Mouse (Mus musculus) heart, postnatal 0 days (tissue): ENCODE measurements around the gene Neurod1. TPM values are rescaled to one million over a fixed set of nuclear protein-coding genes. Genes with fewer than 3 reads are reported as not detected.
A peak's percentile ranks its signal among the peaks of the same experiment; 100 is the strongest.

Experiments used
- ATAC-seq: fragments of 200-750 bp; cut with Nextera tagmentation; 2 replicates; pipeline ENCODE4 v1.8.0; 2017; ENCODE audit warnings: low read depth, moderate number of reproducible peaks, moderate library complexity; ENCODE audit not compliant: insufficient read depth
- DNase-seq: peaks from one replicate; pipeline ENCODE4 v3.0.0-alpha.2; 2016; ENCODE audit warnings: low spot score
- H3K27ac ChIP-seq: fragments of 300-500 bp; sonication (generic); 2 replicates; pipeline ENCODE4 v1.5.1; 2014; ENCODE audit warnings: low read depth, mild to moderate bottlenecking
- H3K27me3 ChIP-seq: fragments of 300-500 bp; sonication (generic); 2 replicates; pipeline ENCODE4 v1.6.1; 2014; ENCODE audit warnings: low read length, mixed read lengths; ENCODE audit not compliant: control insufficient read depth, insufficient read depth
- H3K36me3 ChIP-seq: fragments of 300-500 bp; sonication (generic); replicated peaks from 2 replicates; pipeline ENCODE4 v1.6.1; 2014; ENCODE audit warnings: low read length, mixed read lengths; ENCODE audit not compliant: control insufficient read depth, insufficient read depth
- H3K4me1 ChIP-seq: fragments of 300-500 bp; sonication (generic); 2 replicates; pipeline ENCODE4 v1.6.1; 2014; ENCODE audit warnings: antibody characterized with exemption; ENCODE audit not compliant: control insufficient read depth, insufficient read depth
- H3K4me2 ChIP-seq: fragments of 300-500 bp; sonication (generic); 2 replicates; pipeline ENCODE4 v1.6.1; 2014; ENCODE audit warnings: low read depth, mild to moderate bottlenecking, low read length, moderate library complexity
- H3K4me3 ChIP-seq: fragments of 300-500 bp; sonication (generic); 2 replicates; pipeline ENCODE4 v1.5.1; 2014; ENCODE audit warnings: low read depth, low read length
- H3K9ac ChIP-seq: fragments of 300-500 bp; sonication (generic); replicated peaks from 2 replicates; pipeline ENCODE4 v1.6.1; 2014; ENCODE audit warnings: low read depth, low read length, mixed read lengths
- H3K9me3 ChIP-seq: fragments of 300-500 bp; sonication (generic); replicated peaks from 2 replicates; pipeline ENCODE4 v1.6.1; 2016; ENCODE audit warnings: low read length; ENCODE audit not compliant: control insufficient read depth
- CTCF ChIP-seq: IDR thresholded peaks from 2 replicates; pipeline ENCODE4 v1.5.1; 2016; ENCODE audit warnings: antibody characterized with exemption, control low read depth, low read depth
- EP300 ChIP-seq: IDR thresholded peaks from 2 replicates; pipeline ENCODE4 v1.6.1; 2016; ENCODE audit warnings: antibody characterized with exemption, low read depth
- WGBS: fragments of 180-500 bp; shearing (Covaris S2); extraction: QIAGEN DNeasy Blood & Tissue Kit; methylation state at CpG from one replicate; pipeline ENCODE4 v1.1.7; 2014; 5-methylcytosine and 5-hydroxymethylcytosine counted together
- polyA plus RNA-seq: library from polyadenylated mRNA; unstranded; fragments of >200 nt; fragmentation: Nextera tagmentation; extraction: Ambion mirVana; gene quantifications from 2 replicates; pipeline ENCODE4 v1.2.1, GENCODE M21; 2015
- total RNA-seq: library from RNA; depleted of rRNA; stranded (reverse); fragments of >200 nt; gene quantifications from 2 replicates; pipeline ENCODE4 v1.2.3, GENCODE M21; 2014; ENCODE audit warnings: low replicate concordance

Gene Neurod1
- total and polyA plus RNA-seq, 2 experiments from 2014 or later, result not detected

- TF ChIP-seq EP300 (no peak), CTCF (no peak)
- Histone ChIP-seq H3K9me3 (0 out of 2 replicates have a peak, but pooled peaks cover 3% of the 10 kb centered on the region), H3K4me2 (no peak overlapping the region), H3K27ac (no peak overlapping the region), H3K4me3 (no peak overlapping the region), H3K4me1 (no peaks in the 10 kb centered on the region), H3K36me3 (no peaks in the 10 kb centered on the region), H3K27me3 (peaks cover 75% of the 10 kb centered on the region), H3K9ac (no peak overlapping the region)
- ATAC-seq (no peak), DNase-seq (no peak)
- 52% methylated on average over 3 of the region's 3 CpGs for WGBS
These were observed 883 bp upstream of the Neurod1 start for GRCm38 (mm10) chr2:79457434-79457833.

GRCm38 (mm10) chr2:79455646-79456045, 905 bp downstream of the Neurod1 start:
- ATAC-seq (no peak), DNase-seq (no peak)
- Histone ChIP-seq H3K4me3 (no peak overlapping the region), H3K27me3 (peaks cover 77% of the 10 kb centered on the region), H3K4me2 (no peak overlapping the region), H3K36me3 (no peaks in the 10 kb centered on the region), H3K27ac (no peak overlapping the region), H3K4me1 (no peaks in the 10 kb centered on the region), H3K9ac (no peak overlapping the region), H3K9me3 (0 out of 2 replicates have a peak, but pooled peaks cover 3% of the 10 kb centered on the region)
- 7% methylated on average over 10 of the region's 10 CpGs for WGBS
- TF ChIP-seq EP300, result no peak

DNA sequence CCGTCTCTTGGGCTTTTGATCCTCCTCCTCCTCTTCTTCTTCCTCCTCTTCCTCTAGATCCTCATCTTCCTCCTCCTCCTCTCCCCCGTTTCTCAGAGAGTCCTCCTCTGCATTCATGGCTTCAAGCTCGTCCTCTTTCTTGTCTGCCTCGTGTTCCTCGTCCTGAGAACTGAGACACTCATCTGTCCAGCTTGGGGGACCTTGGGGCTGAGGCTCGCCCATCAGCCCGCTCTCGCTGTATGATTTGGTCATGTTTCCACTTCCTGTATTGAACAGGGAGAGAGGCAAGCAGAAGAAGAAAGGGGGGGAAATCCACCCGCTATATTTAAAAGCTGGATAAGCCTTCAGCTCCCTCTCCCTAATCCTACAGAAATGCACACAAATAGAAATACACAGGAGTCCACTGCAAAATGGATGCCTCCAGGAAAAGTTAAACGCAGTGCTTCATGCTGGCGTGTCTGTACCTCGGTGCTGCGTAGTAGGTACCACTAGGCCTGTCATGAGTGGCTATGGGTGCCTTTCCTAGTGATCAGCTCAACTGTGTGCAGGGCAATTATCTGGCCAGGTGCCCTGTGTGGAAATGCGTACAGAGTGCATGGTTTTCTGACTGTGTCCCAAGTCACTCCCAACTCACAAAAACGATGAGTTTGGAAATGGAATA, 1.6 kb downstream of the Neurod1 start:
- no peak overlapping the region for H3K4me3 ChIP-seq
- WGBS, result 16% methylated on average over 15 of the region's 15 CpGs
- no peaks in the 10 kb centered on the region for H3K36me3 ChIP-seq
- H3K4me1 ChIP-seq, result no peaks in the 10 kb centered on the region
- H3K9me3 ChIP-seq, result 0 out of 2 replicates have a peak, but pooled peaks cover 3% of the 10 kb centered on the region
- DNase-seq, result no peak
- no peak overlapping the region for H3K27ac ChIP-seq
- no peak for TF ChIP-seq EP300
- peaks cover 70% of the 10 kb centered on the region for H3K27me3 ChIP-seq
- H3K9ac ChIP-seq, result no peak overlapping the region
- no peak overlapping the region for H3K4me2 ChIP-seq
- ATAC-seq, result no peak

DNA sequence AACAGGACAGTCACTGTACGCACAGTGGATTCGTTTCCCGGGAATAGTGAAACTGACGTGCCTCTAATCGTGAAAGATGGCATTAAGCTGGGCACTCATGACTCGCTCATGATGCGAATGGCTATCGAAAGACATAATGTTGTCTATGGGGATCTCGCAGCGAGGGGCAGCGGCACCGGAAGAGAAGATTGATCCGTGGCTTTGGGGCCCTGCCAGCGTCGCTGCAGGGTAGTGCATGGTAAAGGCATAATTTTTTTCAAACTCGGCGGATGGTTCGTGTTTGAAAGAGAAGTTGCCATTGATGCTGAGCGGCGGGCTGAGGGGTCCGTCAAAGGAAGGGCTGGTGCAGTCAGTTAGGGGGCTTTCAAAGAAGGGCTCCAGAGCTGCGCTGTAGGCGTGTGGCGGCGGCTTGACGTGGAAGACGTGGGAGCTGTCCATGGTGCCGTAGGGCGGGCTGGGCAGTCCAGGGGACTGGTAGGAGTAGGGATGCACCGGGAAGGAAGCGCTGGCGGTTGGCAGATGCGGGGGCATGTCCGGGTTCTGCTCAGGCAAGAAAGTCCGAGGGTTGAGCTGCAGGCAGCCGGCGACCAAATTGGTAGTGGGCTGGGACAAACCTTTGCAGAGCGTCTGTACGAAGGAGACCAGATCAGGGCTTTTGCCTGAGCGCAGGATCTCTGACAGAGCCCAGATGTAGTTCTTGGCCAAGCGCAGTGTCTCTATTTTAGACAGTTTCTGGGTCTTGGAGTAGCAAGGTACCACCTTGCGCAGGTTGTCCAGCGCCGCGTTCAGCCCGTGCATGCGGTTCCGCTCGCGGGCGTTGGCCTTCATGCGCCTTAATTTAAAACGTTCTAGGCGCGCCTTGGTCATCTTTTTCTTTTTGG, 2.4 kb downstream of the Neurod1 start:
- WGBS, result 3% methylated on average over 55 of the region's 55 CpGs
- Histone ChIP-seq H3K4me3 (peak overlapping the region; percentile 46), H3K4me1 (no peaks in the 10 kb centered on the region), H3K27ac (no peak overlapping the region), H3K9ac (no peak overlapping the region), H3K36me3 (no peaks in the 10 kb centered on the region), H3K27me3 (peaks cover 63% of the 10 kb centered on the region), H3K4me2 (peak overlapping the region; percentile 68), H3K9me3 (0 out of 2 replicates have a peak, but pooled peaks cover 3% of the 10 kb centered on the region)
- ATAC-seq, result peak; percentile 83
- TF ChIP-seq EP300 (no peak), CTCF (no peak)
- DNase-seq, result peak; percentile 74

GRCm38 (mm10) chr2:79451438-79451837, 5.1 kb downstream of the Neurod1 start:
- WGBS, result 39% methylated on average over 5 of the region's 5 CpGs
- no peaks in the 10 kb centered on the region for H3K36me3 ChIP-seq

More at GRCm38 (mm10) chr2:79451438-79451837, 5.1 kb downstream of the Neurod1 start:
- TF ChIP-seq CTCF (no peak), EP300 (no peak)
- ATAC-seq (no peak), DNase-seq (no peak)
- no peak overlapping the region for H3K27ac ChIP-seq
- peaks cover 36% of the 10 kb centered on the region for H3K27me3 ChIP-seq
- no peak overlapping the region for H3K9ac ChIP-seq
- no peak overlapping the region for H3K4me2 ChIP-seq
- no peaks in the 10 kb centered on the region for H3K4me1 ChIP-seq
- no peaks in the 10 kb centered on the region for H3K9me3 ChIP-seq
- H3K4me3 ChIP-seq, result no peak overlapping the region
